Mouse (Mus musculus) intestine, embryonic 16.5 days (tissue): ENCODE results near the gene Apom. TPM values are rescaled to one million over a fixed set of nuclear protein-coding genes. Genes with fewer than 3 reads are reported as not detected.

Experiments used
- ATAC-seq: fragments of 200-750 bp; cut with Nextera tagmentation; 2 replicates; pipeline ENCODE4 v1.8.0; 2017; ENCODE audit warnings: moderate TSS enrichment, moderate library complexity
- H3K27ac ChIP-seq: fragments of 300-500 bp; sonication (generic); 2 replicates; pipeline ENCODE4 v1.5.1; 2014; ENCODE audit warnings: mild to moderate bottlenecking, low read length
- H3K27me3 ChIP-seq: fragments of 300-500 bp; sonication (generic); replicated peaks from 2 replicates; pipeline ENCODE4 v1.6.1; 2014; ENCODE audit warnings: low read length, control low read depth, mixed read lengths; ENCODE audit not compliant: control insufficient read depth, insufficient read depth
- H3K36me3 ChIP-seq: fragments of 300-500 bp; sonication (generic); 2 replicates; pipeline ENCODE4 v1.6.1; 2014; ENCODE audit warnings: low read length, control low read depth; ENCODE audit not compliant: control insufficient read depth, insufficient read depth
- H3K4me1 ChIP-seq: fragments of 300-500 bp; sonication (generic); 2 replicates; pipeline ENCODE4 v1.6.1; 2014; ENCODE audit warnings: low read length, control low read depth, mixed read lengths; ENCODE audit not compliant: control insufficient read depth, insufficient read depth
- H3K4me2 ChIP-seq: fragments of 300-500 bp; sonication (generic); 2 replicates; pipeline ENCODE4 v1.6.1; 2014; ENCODE audit warnings: low read depth, low read length, control low read depth
- H3K4me3 ChIP-seq: fragments of 300-500 bp; sonication (generic); 2 replicates; pipeline ENCODE4 v1.5.1; 2014; ENCODE audit warnings: mild to moderate bottlenecking, low read length
- H3K9ac ChIP-seq: fragments of 300-500 bp; sonication (generic); 2 replicates; pipeline ENCODE4 v1.6.1; 2014; ENCODE audit warnings: low read depth, low read length
- H3K9me3 ChIP-seq: fragments of 300-500 bp; sonication (generic); 2 replicates; pipeline ENCODE4 v1.6.1; 2016; ENCODE audit warnings: low read length, control low read depth; ENCODE audit not compliant: control insufficient read depth
- WGBS: fragments of 180-500 bp; shearing (Covaris S2); extraction: QIAGEN DNeasy Blood & Tissue Kit; methylation state at CpG from one replicate; pipeline ENCODE4 v1.1.7; 2014; 5-methylcytosine and 5-hydroxymethylcytosine counted together
- polyA plus RNA-seq: library from polyadenylated mRNA; unstranded; fragments of >200 nt; fragmentation: Nextera tagmentation; extraction: Ambion mirVana; gene quantifications from 2 replicates; pipeline ENCODE4 v1.2.1, GENCODE M21; 2015

The Apom gene
- polyA plus RNA-seq, 1 experiment from 2014 or later: 20.2 TPM

GRCm38 (mm10) chr17:35135591-35136320, 3.9 kb upstream of the Apom start:
- peak overlapping the region; percentile 69 for H3K9ac ChIP-seq
- ATAC-seq: peak; percentile 70
- H3K27me3 ChIP-seq: no peaks in the 10 kb centered on the region
- peak overlapping the region; percentile 71 for H3K4me3 ChIP-seq
- peaks cover 14% of the 10 kb centered on the region; the same call in 1 of the 2 replicates for H3K4me1 ChIP-seq
- H3K36me3 ChIP-seq: peaks cover 14% of the 10 kb centered on the region
- H3K27ac ChIP-seq: peak overlapping the region; percentile 84
- H3K9me3 ChIP-seq: no peaks in the 10 kb centered on the region
- WGBS: under 1% methylated on average over 42 of the region's 43 CpGs
- H3K4me2 ChIP-seq: peak overlapping the region; percentile 64

GRCm38 (mm10) chr17:35134801-35135590, 3.1 kb upstream of the Apom start, which contains the start of gene Bag6:
Gene Bag6 (plus strand): TSS chr17:35135178.
- Histone ChIP-seq H3K9me3 (no peaks in the 10 kb centered on the region), H3K4me3 (peak within 1 kb of the TSS; percentile 71), H3K27ac (peak within 1 kb of the TSS; percentile 84), H3K4me1 (peaks cover 11% of the 10 kb centered on the region; the same call in 1 of the 2 replicates), H3K36me3 (peaks cover 8% of the 10 kb centered on the region), H3K27me3 (no peaks in the 10 kb centered on the region), H3K9ac (peak within 1 kb of the TSS; percentile 69), H3K4me2 (peak within 1 kb of the TSS; percentile 64)
- peak; percentile 95 for ATAC-seq
- WGBS: under 1% methylated on average over 65 of the region's 66 CpGs

DNA sequence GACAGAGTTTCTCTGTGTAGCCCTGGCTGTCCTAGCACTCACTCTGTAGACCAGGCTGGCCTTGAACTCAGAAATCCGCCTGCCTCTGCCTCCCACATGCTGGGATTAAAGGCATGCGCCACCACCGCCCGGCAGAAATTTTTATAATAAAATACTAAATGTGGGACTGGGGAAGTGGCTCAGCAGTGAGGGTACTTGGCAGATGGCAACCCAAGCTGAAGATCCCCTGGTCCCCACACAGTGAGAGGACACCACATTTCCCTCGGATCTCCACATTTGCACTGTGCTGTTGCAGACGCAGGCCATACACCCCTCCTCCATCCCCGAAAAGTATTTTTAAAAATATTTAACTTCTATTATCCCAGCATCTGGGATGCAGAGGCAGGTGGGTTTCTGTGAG, 1.7 kb upstream of the Apom start:
- H3K4me3 ChIP-seq: no peak overlapping the region

DNA sequence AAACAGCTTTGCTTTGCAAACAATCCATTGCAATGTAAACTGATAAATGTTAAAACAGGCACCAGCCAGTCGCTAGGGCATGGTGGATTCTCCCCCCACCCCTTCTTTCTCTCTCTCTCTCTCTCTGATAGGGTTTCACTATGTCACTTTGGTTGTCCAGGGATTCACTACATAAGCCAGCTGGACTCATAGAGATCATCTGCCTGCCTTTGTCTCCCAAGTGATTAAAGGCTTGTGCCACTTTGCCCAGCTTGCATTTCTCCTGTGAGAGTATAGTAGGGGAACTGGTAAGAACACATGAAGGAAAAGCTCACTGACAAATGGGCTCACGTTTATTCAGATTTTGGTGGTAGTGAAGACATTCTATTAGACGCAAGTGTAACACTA, 317 bp upstream of the Apom start:
- Histone ChIP-seq H3K9ac (no peak overlapping the region), H3K4me2 (no peak overlapping the region), H3K27ac (no peak overlapping the region), H3K4me1 (peaks cover 19% of the 10 kb centered on the region), H3K36me3 (peaks cover 8% of the 10 kb centered on the region), H3K27me3 (no peaks in the 10 kb centered on the region), H3K4me3 (no peak overlapping the region), H3K9me3 (no peaks in the 10 kb centered on the region)
- ATAC-seq: no peak
- 61% methylated on average over 3 of the region's 3 CpGs for WGBS

More for the DNA sequence above, 1.7 kb upstream of the Apom start:
- Histone ChIP-seq H3K4me1 (peaks cover 12% of the 10 kb centered on the region; the same call in 1 of the 2 replicates), H3K9ac (no peak overlapping the region), H3K27me3 (no peaks in the 10 kb centered on the region), H3K27ac (no peak overlapping the region), H3K36me3 (peaks cover 3% of the 10 kb centered on the region; the same call in 1 of the 2 replicates), H3K9me3 (no peaks in the 10 kb centered on the region), H3K4me2 (no peak overlapping the region)
- ATAC-seq: no peak
- 90% methylated on average over 7 of the region's 7 CpGs for WGBS

GRCm38 (mm10) chr17:35131038-35131437, 812 bp downstream of the Apom start:
- ATAC-seq: no peak
- peaks cover 8% of the 10 kb centered on the region for H3K36me3 ChIP-seq
- H3K9me3 ChIP-seq: no peaks in the 10 kb centered on the region
- WGBS: 84% methylated on average over 8 of the region's 8 CpGs
- no peaks in the 10 kb centered on the region for H3K27me3 ChIP-seq
- no peak overlapping the region for H3K9ac ChIP-seq
- H3K27ac ChIP-seq: no peak overlapping the region
- no peak overlapping the region for H3K4me2 ChIP-seq
- peaks cover 18% of the 10 kb centered on the region for H3K4me1 ChIP-seq
- H3K4me3 ChIP-seq: no peak overlapping the region

GRCm38 (mm10) chr17:35128996-35129395, 2.9 kb downstream of the Apom start:
- Histone ChIP-seq H3K4me1 (peaks cover 28% of the 10 kb centered on the region), H3K4me3 (no peak overlapping the region), H3K36me3 (peaks cover 8% of the 10 kb centered on the region), H3K27me3 (no peaks in the 10 kb centered on the region), H3K4me2 (no peak overlapping the region), H3K27ac (no peak overlapping the region), H3K9ac (no peak overlapping the region), H3K9me3 (no peaks in the 10 kb centered on the region)
- no peak for ATAC-seq
- 66% methylated on average over 11 of the region's 11 CpGs for WGBS

DNA sequence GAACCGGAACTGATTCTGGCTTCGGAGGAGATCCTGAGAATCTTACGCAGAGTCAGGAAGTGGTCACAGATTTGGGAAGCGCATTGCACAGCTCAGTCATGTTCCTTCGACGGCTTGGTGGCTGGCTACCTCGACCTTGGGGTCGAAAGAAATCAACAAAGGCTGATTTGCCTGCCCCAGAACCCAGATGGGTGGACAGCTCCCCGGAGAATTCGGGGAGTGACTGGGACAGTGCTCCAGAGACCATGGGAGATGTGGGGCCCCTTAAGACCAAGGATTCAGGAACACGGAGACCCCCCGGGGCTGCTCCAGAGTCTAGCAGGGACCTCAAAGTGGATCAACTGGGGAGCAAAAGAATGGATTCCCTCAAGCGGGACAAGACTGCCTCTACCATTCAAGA, 4.8 kb downstream of the Apom start:
- Histone ChIP-seq H3K4me2 (peak overlapping the region; percentile 90), H3K9ac (peak overlapping the region; percentile 91), H3K27me3 (no peaks in the 10 kb centered on the region), H3K27ac (peak overlapping the region; percentile 94), H3K9me3 (no peaks in the 10 kb centered on the region), H3K4me3 (peak overlapping the region; percentile 77), H3K36me3 (peaks cover 8% of the 10 kb centered on the region), H3K4me1 (peaks cover 28% of the 10 kb centered on the region)
- no peak for ATAC-seq
- 57% methylated on average over 13 of the region's 13 CpGs for WGBS

GRCm38 (mm10) chr17:35126206-35126611, 5.6 kb downstream of the Apom start, which contains the start of gene D17H6S53E:
Gene D17H6S53E (plus strand): TSS chr17:35126373.
- ATAC-seq: peak; percentile 76
- Histone ChIP-seq H3K4me2 (peak within 1 kb of the TSS; percentile 90), H3K27ac (peak within 1 kb of the TSS; percentile 94), H3K36me3 (peaks cover 8% of the 10 kb centered on the region), H3K4me1 (peaks cover 28% of the 10 kb centered on the region), H3K9ac (peak within 1 kb of the TSS; percentile 91), H3K4me3 (peak within 1 kb of the TSS; percentile 77), H3K9me3 (no peaks in the 10 kb centered on the region), H3K27me3 (no peaks in the 10 kb centered on the region)
- under 1% methylated on average over 36 of the region's 36 CpGs for WGBS

- Histone ChIP-seq H3K4me2 (peak overlapping the region; percentile 90), H3K4me3 (peak overlapping the region; percentile 77), H3K4me1 (peaks cover 28% of the 10 kb centered on the region), H3K9me3 (no peaks in the 10 kb centered on the region), H3K36me3 (peaks cover 5% of the 10 kb centered on the region), H3K27me3 (no peaks in the 10 kb centered on the region), H3K27ac (peak overlapping the region; percentile 94), H3K9ac (peak overlapping the region; percentile 91)
- 12% methylated on average over 6 of the region's 6 CpGs for WGBS
- no peak for ATAC-seq
Measured at GRCm38 (mm10) chr17:35125578-35125977, 6.3 kb downstream of the Apom start.
